Mouse (Mus musculus) heart, embryonic 12.5 days (tissue): ENCODE results near the gene Rab20. TPM values are rescaled to one million over a fixed set of nuclear protein-coding genes. Genes with fewer than 3 reads are reported as not detected.
A peak's percentile ranks its signal among the peaks of the same experiment; 100 is the strongest.

Source experiments
- ATAC-seq: fragments of 200-750 bp; cut with Nextera tagmentation; 2 replicates; pipeline ENCODE4 v1.8.0; 2017; ENCODE audit warnings: moderate TSS enrichment, moderate library complexity; ENCODE audit not compliant: insufficient number of reproducible peaks, low FRiP score
- H3K27ac ChIP-seq: fragments of 300-500 bp; sonication (generic); 2 replicates; pipeline ENCODE4 v1.5.1; 2016; ENCODE audit warnings: mild to moderate bottlenecking, moderate library complexity; ENCODE audit not compliant: poor library complexity, severe bottlenecking
- H3K27me3 ChIP-seq: fragments of 300-500 bp; sonication (generic); replicated peaks from 2 replicates; pipeline ENCODE4 v1.6.1; 2016; ENCODE audit warnings: mild to moderate bottlenecking, moderate library complexity
- H3K36me3 ChIP-seq: fragments of 300-500 bp; sonication (generic); 2 replicates; pipeline ENCODE4 v1.6.1; 2016; ENCODE audit warnings: mild to moderate bottlenecking, moderate library complexity
- H3K4me1 ChIP-seq: fragments of 300-500 bp; sonication (generic); replicated peaks from 2 replicates; pipeline ENCODE4 v1.6.1; 2016; ENCODE audit warnings: mild to moderate bottlenecking
- H3K4me2 ChIP-seq: fragments of 300-500 bp; sonication (generic); 2 replicates; pipeline ENCODE4 v1.6.1; 2016; ENCODE audit warnings: mild to moderate bottlenecking, moderate library complexity
- H3K4me3 ChIP-seq: fragments of 300-500 bp; sonication (generic); 2 replicates; pipeline ENCODE4 v1.5.1; 2016; ENCODE audit warnings: mild to moderate bottlenecking
- H3K9ac ChIP-seq: fragments of 300-500 bp; sonication (generic); 2 replicates; pipeline ENCODE4 v1.6.1; 2016; ENCODE audit warnings: mild to moderate bottlenecking, moderate library complexity
- H3K9me3 ChIP-seq: fragments of 300-500 bp; sonication (generic); replicated peaks from 2 replicates; pipeline ENCODE4 v1.6.1; 2016; ENCODE audit warnings: mild to moderate bottlenecking, moderate library complexity
- WGBS: fragments of 180-500 bp; shearing (Covaris S2); methylation state at CpG from one replicate; pipeline ENCODE4 v1.1.7; 2016; 5-methylcytosine and 5-hydroxymethylcytosine counted together
- polyA plus RNA-seq: library from polyadenylated mRNA; unstranded; fragments of >200 nt; fragmentation: Nextera tagmentation; extraction: Ambion mirVana; gene quantifications from 2 replicates; pipeline ENCODE4 v1.2.1, GENCODE M21; 2016

Rab20 gene
- polyA plus RNA-seq, 1 experiment from 2014 or later: 20.2 TPM

- Histone ChIP-seq H3K4me3 (no peak overlapping the region), H3K27ac (no peak overlapping the region), H3K9me3 (peaks cover 7% of the 10 kb centered on the region), H3K36me3 (peaks cover 10% of the 10 kb centered on the region), H3K27me3 (no peaks in the 10 kb centered on the region), H3K4me1 (peaks cover 44% of the 10 kb centered on the region), H3K4me2 (no peak overlapping the region), H3K9ac (no peak overlapping the region)
- WGBS: 91% methylated on average over 4 of the region's 4 CpGs
- no peak for ATAC-seq
These were observed 12.9 kb downstream of the Rab20 start for GRCm38 (mm10) chr8:11465619-11466018.

GRCm38 (mm10) chr8:11464707-11464964 lies 13.9 kb downstream of the Rab20 start:
- H3K36me3 ChIP-seq: peaks cover 10% of the 10 kb centered on the region
- peaks cover 7% of the 10 kb centered on the region for H3K9me3 ChIP-seq
- peaks cover 45% of the 10 kb centered on the region for H3K4me1 ChIP-seq
- 64% methylated on average over 3 of the region's 3 CpGs for WGBS
- no peak for ATAC-seq
- H3K27ac ChIP-seq: no peak overlapping the region
- H3K4me3 ChIP-seq: no peak overlapping the region
- H3K9ac ChIP-seq: no peak overlapping the region
- H3K27me3 ChIP-seq: no peaks in the 10 kb centered on the region
- H3K4me2 ChIP-seq: no peak overlapping the region

DNA sequence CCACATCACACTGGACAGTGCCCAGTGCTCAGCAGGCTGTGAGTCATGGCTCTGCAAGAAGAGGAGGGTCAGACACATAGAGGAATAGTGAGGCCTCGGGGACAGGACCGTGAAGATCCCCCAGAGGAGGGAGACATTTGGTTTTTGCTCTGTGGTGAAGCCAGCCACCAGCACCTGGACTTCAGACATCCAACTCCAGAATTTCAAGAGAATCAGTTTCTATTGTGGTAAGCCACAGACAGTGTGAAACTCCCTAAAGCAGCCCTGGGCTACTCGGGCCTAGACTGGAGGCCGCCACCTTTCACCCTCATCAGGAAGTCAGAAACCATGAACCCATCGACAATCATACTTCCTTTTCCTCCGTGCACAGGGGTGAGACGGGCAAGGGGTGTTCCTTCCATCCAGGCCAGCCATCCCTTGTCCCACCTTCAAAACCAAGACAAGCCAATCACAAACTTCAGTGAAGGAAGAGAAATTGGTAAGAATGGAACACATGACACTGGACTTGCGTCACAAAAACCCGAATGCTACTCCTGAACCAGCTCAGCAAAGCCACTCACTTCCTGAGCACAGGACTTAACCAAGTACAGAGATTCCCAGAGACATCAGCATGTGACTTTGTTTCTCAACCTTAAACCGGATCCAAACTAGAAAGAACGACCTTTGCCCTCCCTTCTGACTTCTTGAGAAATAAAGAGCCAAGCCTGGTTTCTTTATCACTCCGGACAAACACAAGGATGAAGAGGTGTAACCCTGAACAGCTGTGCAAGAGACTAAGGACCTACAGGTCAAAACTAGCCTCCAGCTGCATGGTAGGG lies 14.4 kb downstream of the Rab20 start:
- Histone ChIP-seq H3K27me3 (no peaks in the 10 kb centered on the region), H3K9ac (no peak overlapping the region), H3K36me3 (peaks cover 10% of the 10 kb centered on the region), H3K4me1 (peaks cover 49% of the 10 kb centered on the region), H3K9me3 (peaks cover 7% of the 10 kb centered on the region), H3K4me2 (no peak overlapping the region), H3K27ac (peak overlapping the region; percentile 65), H3K4me3 (no peak overlapping the region)
- 69% methylated on average over 12 of the region's 12 CpGs for WGBS
- ATAC-seq: no peak

DNA sequence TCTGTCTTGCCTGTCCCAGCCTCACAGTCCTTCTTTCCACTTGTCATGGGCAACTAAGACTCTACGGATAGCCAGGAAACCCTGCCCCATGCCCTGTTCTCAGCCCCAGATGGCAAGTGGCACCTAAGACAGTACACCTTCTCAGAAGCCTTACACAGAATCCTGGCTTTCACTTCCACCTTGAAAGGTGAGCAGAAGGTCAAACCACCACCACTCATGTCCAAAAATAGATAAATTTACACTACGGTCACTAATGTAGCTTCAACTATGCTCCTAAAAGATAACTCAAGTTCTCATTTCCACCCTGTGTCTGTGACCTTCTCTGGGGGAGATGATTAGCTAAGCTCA lies 15.0 kb downstream of the Rab20 start:
- peaks cover 7% of the 10 kb centered on the region for H3K9me3 ChIP-seq
- no peak overlapping the region for H3K4me2 ChIP-seq
- H3K36me3 ChIP-seq: peaks cover 10% of the 10 kb centered on the region
- no peak for ATAC-seq
- H3K4me1 ChIP-seq: peaks cover 55% of the 10 kb centered on the region
- no peaks in the 10 kb centered on the region for H3K27me3 ChIP-seq
- H3K9ac ChIP-seq: no peak overlapping the region
- no peak overlapping the region for H3K4me3 ChIP-seq
- H3K27ac ChIP-seq: peak overlapping the region; percentile 65
- WGBS: 53% methylated on average over 2 of the region's 2 CpGs

DNA sequence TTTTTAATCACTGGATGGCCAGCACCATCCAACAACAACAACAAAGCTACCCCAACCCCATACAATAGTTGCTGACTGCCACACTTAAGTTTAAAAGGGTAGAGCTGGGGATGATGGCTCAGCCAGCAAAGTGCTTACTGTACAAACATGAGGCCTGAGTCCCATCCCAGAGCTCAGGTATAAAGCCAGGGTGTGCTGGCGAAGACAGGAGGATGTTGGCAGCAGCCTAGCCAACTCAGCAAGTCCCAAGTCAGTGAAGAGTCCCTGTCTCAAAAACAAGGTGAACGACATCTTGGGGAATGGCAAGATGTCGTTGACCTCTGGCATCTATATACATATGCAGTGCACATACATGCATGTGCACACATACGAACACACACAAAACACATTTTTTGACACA lies 15.9 kb downstream of the Rab20 start:
- Histone ChIP-seq H3K4me1 (peaks cover 63% of the 10 kb centered on the region), H3K9ac (no peak overlapping the region), H3K27ac (peak overlapping the region; percentile 65; the same call in 1 of the 2 replicates), H3K27me3 (no peaks in the 10 kb centered on the region), H3K9me3 (peaks cover 7% of the 10 kb centered on the region), H3K4me2 (no peak overlapping the region), H3K36me3 (peaks cover 6% of the 10 kb centered on the region; the same call in 1 of the 2 replicates), H3K4me3 (no peak overlapping the region)
- no peak for ATAC-seq
- whole genome bisulfite sequencing: 83% methylated on average over 4 of the region's 4 CpGs

DNA sequence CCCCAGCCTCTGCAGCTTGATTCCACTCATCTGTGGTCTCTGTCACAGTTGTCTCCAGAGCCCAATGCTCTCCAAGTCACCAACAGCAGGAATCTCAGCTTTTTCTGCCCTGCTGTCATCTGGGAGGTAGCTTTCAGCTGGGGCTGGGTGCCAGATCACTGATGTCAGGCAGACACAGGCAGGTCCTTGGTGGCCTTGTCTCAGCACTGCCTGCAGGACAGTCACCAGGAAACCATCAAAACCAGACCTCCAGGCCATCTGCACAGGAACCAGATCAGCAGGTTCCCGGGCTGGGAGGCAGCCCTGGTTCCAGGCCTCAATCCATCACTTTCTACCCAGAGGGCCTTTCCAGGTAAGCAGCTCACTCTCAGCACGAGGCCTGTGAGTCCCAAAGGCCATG lies 16.7 kb downstream of the Rab20 start:
- no peaks in the 10 kb centered on the region for H3K9me3 ChIP-seq
- no peaks in the 10 kb centered on the region for H3K27me3 ChIP-seq
- H3K27ac ChIP-seq: peak overlapping the region; percentile 45
- no peaks in the 10 kb centered on the region for H3K36me3 ChIP-seq
- H3K4me2 ChIP-seq: no peak overlapping the region
- no peak overlapping the region for H3K9ac ChIP-seq
- no peak for ATAC-seq
- WGBS: 28% methylated on average over 2 of the region's 2 CpGs
- no peak overlapping the region for H3K4me3 ChIP-seq
- H3K4me1 ChIP-seq: peaks cover 67% of the 10 kb centered on the region

DNA sequence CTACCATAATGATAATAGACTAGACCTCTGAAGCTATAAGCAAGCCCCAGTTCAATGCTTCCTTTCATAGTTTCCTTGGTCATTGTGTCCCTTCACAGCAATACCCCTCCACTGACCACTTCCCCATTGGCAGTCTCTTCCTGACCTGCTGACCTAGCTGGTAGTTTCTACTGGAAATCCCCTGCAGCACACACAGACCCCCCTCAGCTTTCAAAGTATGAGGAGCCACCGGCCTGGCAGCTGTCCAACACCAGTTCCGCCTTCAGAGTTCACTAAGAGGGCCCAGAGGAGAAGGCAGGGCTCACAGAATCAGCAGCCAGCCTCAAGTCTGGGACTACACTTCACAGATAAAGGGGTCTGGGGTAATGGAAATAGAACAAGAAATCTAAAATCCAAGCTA lies 17.6 kb downstream of the Rab20 start:
- Histone ChIP-seq H3K9me3 (no peaks in the 10 kb centered on the region), H3K9ac (no peak overlapping the region), H3K4me2 (no peak overlapping the region), H3K36me3 (no peaks in the 10 kb centered on the region), H3K4me3 (no peak overlapping the region), H3K27ac (peak overlapping the region; percentile 6; the same call in 1 of the 2 replicates), H3K4me1 (peaks cover 67% of the 10 kb centered on the region), H3K27me3 (no peaks in the 10 kb centered on the region)
- no peak; the same call in 1 of the 2 replicates for ATAC-seq
- 14% methylated on average over 2 of the region's 2 CpGs for WGBS

DNA sequence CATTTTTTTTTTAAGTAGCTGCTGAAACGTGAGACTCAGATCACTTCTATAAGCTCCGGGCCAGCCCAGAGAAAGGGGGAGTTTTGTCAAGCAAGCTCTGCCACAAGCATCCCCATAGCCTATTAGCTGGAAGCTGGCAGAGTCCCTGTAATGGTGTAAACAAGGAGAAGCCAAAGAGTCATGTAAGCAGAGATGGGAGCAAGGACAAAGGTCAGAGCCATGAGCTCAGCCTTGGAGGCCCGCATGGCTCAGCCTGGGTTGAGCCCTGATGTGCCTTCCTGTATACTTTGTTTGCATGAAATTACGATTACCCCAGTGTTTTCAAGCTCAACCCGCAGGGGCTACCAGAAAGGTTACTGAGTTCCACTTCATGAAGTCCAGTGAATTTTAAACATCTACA lies 19.5 kb downstream of the Rab20 start:
- no peak overlapping the region for H3K9ac ChIP-seq
- ATAC-seq: no peak
- WGBS: 59% methylated on average over 5 of the region's 5 CpGs
- H3K4me1 ChIP-seq: peaks cover 54% of the 10 kb centered on the region
- no peaks in the 10 kb centered on the region for H3K9me3 ChIP-seq
- peaks cover 3% of the 10 kb centered on the region for H3K36me3 ChIP-seq
- no peaks in the 10 kb centered on the region for H3K27me3 ChIP-seq
- H3K4me3 ChIP-seq: no peak overlapping the region
- H3K4me2 ChIP-seq: no peak overlapping the region
- no peak overlapping the region for H3K27ac ChIP-seq

- whole genome bisulfite sequencing: 41% methylated on average over 11 of the region's 12 CpGs
- 0 out of 2 replicates have a peak overlapping the region, but pooled peaks have one; percentile 8 for H3K9ac ChIP-seq
- no peak overlapping the region for H3K4me2 ChIP-seq
- H3K4me3 ChIP-seq: no peak overlapping the region
- no peaks in the 10 kb centered on the region for H3K27me3 ChIP-seq
- H3K36me3 ChIP-seq: peaks cover 9% of the 10 kb centered on the region
- peaks cover 46% of the 10 kb centered on the region for H3K4me1 ChIP-seq
- peak overlapping the region; percentile 67 for H3K27ac ChIP-seq
- H3K9me3 ChIP-seq: no peaks in the 10 kb centered on the region
- no peak; the same call in 1 of the 2 replicates for ATAC-seq
These were observed 20.3 kb downstream of the Rab20 start for GRCm38 (mm10) chr8:11457981-11458836.

DNA sequence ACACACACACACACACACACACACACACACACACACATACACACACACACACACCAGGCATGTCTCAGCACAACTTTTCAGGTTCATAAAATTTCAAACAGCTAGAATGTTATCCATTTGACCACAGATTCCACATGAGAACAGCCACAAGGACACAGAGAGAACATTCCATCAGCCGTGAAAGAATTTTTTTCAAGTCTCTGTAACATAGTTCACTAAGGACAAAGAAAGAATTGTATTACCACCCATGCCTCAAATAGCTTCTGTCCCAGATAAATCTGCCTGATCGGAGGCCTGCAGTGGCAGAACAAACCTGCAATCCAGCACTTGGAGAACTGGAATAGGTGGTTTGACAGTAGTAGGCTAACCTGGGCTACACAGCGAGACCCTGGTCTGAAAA lies 21.2 kb downstream of the Rab20 start:
- peaks cover 40% of the 10 kb centered on the region for H3K4me1 ChIP-seq

DNA sequence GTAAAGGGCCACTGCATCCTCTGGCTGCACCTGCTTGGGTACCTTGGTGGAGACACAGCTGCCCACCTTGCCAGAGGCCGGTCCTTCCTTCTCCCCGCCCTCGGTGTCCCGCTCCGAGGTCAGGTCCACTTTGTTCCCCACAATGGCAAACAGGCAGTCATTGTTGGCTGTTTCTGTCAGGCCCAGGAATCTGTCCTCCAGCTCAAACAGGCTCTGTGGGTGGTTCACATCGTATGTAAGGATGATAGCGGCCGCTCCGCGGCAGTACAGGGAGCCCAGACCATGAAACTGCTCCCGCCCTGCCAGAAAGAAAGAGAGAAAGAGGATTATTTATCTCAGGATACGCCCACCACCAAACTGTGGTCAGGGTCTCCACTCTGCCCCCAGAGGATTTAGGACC lies 24.3 kb downstream of the Rab20 start:
- Histone ChIP-seq H3K36me3 (peaks cover 9% of the 10 kb centered on the region), H3K4me1 (peaks cover 37% of the 10 kb centered on the region)

More for the DNA sequence above, 21.2 kb downstream of the Rab20 start:
- WGBS: 56% methylated on average over 3 of the region's 3 CpGs
- H3K27ac ChIP-seq: peak overlapping the region; percentile 67
- H3K9ac ChIP-seq: no peak overlapping the region
- H3K27me3 ChIP-seq: no peaks in the 10 kb centered on the region
- ATAC-seq: no peak
- no peak overlapping the region for H3K4me2 ChIP-seq
- H3K4me3 ChIP-seq: no peak overlapping the region
- H3K36me3 ChIP-seq: peaks cover 9% of the 10 kb centered on the region
- H3K9me3 ChIP-seq: no peaks in the 10 kb centered on the region

More for the DNA sequence above, 24.3 kb downstream of the Rab20 start:
- 68% methylated on average over 12 of the region's 12 CpGs for WGBS
- no peaks in the 10 kb centered on the region for H3K9me3 ChIP-seq
- H3K4me3 ChIP-seq: no peak overlapping the region
- no peak overlapping the region for H3K27ac ChIP-seq
- no peaks in the 10 kb centered on the region for H3K27me3 ChIP-seq
- no peak overlapping the region for H3K4me2 ChIP-seq
- ATAC-seq: no peak
- H3K9ac ChIP-seq: no peak overlapping the region
